Mouse (Mus musculus) MEL (cell line): ENCODE data around the gene Hcls1. TPM values are rescaled to one million over a fixed set of nuclear protein-coding genes. Genes with fewer than 3 reads are reported as not detected.

Source experiments
- DNase-seq: peaks from one replicate; pipeline ENCODE4 v3.0.0; 2011; ENCODE audit warnings: low read depth, low spot score
- H3K27ac ChIP-seq: 2 replicates; pipeline ENCODE4 v1.5.1; 2012; ENCODE audit warnings: low read depth, mild to moderate bottlenecking, control low read depth, low read length, moderate library complexity; ENCODE audit not compliant: control insufficient read depth
- H3K27me3 ChIP-seq, 2 experiments: fragments of 150-350 bp in 1 of 2; sonication (generic) in 1 of 2; 2 replicates each; pipeline ENCODE4 v1.6.1; 2012; ENCODE audit warnings: low read length in 2 of 2, mild to moderate bottlenecking in 2 of 2, improper control_type of control experiment in 1 of 2, moderate library complexity in 1 of 2; ENCODE audit not compliant: insufficient read depth in 2 of 2, control insufficient read depth in 1 of 2
- H3K36me3 ChIP-seq, 2 experiments: 2 replicates each; pipeline ENCODE4 v1.6.1; 2012 to 2014; ENCODE audit warnings: low read length in 2 of 2, improper control_type of control experiment in 1 of 2, inconsistent platforms in 1 of 2, mild to moderate bottlenecking in 1 of 2; ENCODE audit not compliant: insufficient read depth in 2 of 2, control insufficient read depth in 1 of 2
- H3K4me1 ChIP-seq, 2 experiments: fragments of 150-350 bp in 1 of 2; sonication (generic) in 1 of 2; 2 replicates each; pipeline ENCODE4 v1.6.1; 2012; ENCODE audit warnings: low read length in 2 of 2, improper control_type of control experiment in 1 of 2, mild to moderate bottlenecking in 1 of 2; ENCODE audit not compliant: insufficient read depth in 2 of 2, control insufficient read depth in 1 of 2
- H3K4me3 ChIP-seq, 2 experiments: fragments of 150-350 bp in 1 of 2; sonication (generic) in 1 of 2; 2 replicates each; pipeline ENCODE4 v1.5.1; 2012; ENCODE audit warnings: low read depth in 2 of 2, low read length in 2 of 2, mild to moderate bottlenecking in 2 of 2, moderate library complexity in 2 of 2, control low read depth in 1 of 2, improper control_type of control experiment in 1 of 2; ENCODE audit not compliant: control insufficient read depth in 1 of 2, insufficient read depth in 1 of 2
- H3K79me2 ChIP-seq: 2 replicates; pipeline ENCODE4 v1.6.1; 2012; ENCODE audit warnings: mild to moderate bottlenecking, low read length, moderate library complexity; ENCODE audit not compliant: control insufficient read depth, poor library complexity, insufficient read depth
- H3K9ac ChIP-seq: 2 replicates; pipeline ENCODE4 v1.6.1; 2012; ENCODE audit warnings: low read depth, mild to moderate bottlenecking, control low read depth, low read length, moderate library complexity; ENCODE audit not compliant: control insufficient read depth, poor library complexity, severe bottlenecking
- H3K9me3 ChIP-seq: fragments of 150-350 bp; sonication (generic); replicated peaks from 2 replicates; pipeline ENCODE4 v1.6.1; 2012; ENCODE audit warnings: mild to moderate bottlenecking, low read length, improper control_type of control experiment, moderate library complexity; ENCODE audit not compliant: insufficient read depth
- CHD2 ChIP-seq: IDR thresholded peaks from 2 replicates; pipeline ENCODE4 v1.6.1; 2011; ENCODE audit warnings: low read length, improper control_type of control experiment
- CTCF ChIP-seq, 3 experiments: IDR thresholded peaks in 2 of 3; conservative IDR thresholded peaks in 1 of 3; 2 replicates each; pipeline ENCODE4 v1.5.1; 2011 to 2012; ENCODE audit warnings: low read length in 3 of 3, low read depth in 2 of 3, mild to moderate bottlenecking in 2 of 3, improper control_type of control experiment in 1 of 3, inconsistent platforms in 1 of 3, mixed read lengths in 1 of 3, moderate library complexity in 1 of 3; ENCODE audit not compliant: control insufficient read depth in 1 of 3, insufficient read depth in 1 of 3, poor library complexity in 1 of 3, severe bottlenecking in 1 of 3
- E2F4 ChIP-seq: IDR thresholded peaks from 2 replicates; pipeline ENCODE4 v1.6.1; 2011; ENCODE audit warnings: low read depth, low read length, improper control_type of control experiment, borderline replicate concordance
- EP300 ChIP-seq, 2 experiments: IDR thresholded peaks; 2 replicates each; pipeline ENCODE4 v1.6.1; 2011; ENCODE audit warnings: improper control_type of control experiment in 2 of 2, low read length in 2 of 2, low read depth in 1 of 2, mild to moderate bottlenecking in 1 of 2
- GABPA ChIP-seq: IDR thresholded peaks from 2 replicates; pipeline ENCODE4 v1.6.1; 2012; ENCODE audit warnings: low read depth, mild to moderate bottlenecking, inconsistent platforms, low read length, improper control_type of control experiment, moderate library complexity
- KAT2A ChIP-seq: conservative IDR thresholded peaks from 2 replicates; pipeline ENCODE4 v1.6.1; 2012; ENCODE audit warnings: low read depth, low read length, improper control_type of control experiment, inconsistent platforms
- MYB ChIP-seq: IDR thresholded peaks from 2 replicates; pipeline ENCODE4 v1.6.1; 2011; ENCODE audit warnings: mild to moderate bottlenecking, low read depth, low read length, improper control_type of control experiment
- POLR2AphosphoS2 ChIP-seq: IDR thresholded peaks from 2 replicates; pipeline ENCODE4 v1.6.1; 2011; ENCODE audit warnings: low read length, improper control_type of control experiment
- POLR2AphosphoS5 ChIP-seq: IDR thresholded peaks from 2 replicates; pipeline ENCODE4 v1.6.1; 2012; ENCODE audit warnings: low read depth, borderline replicate concordance, mild to moderate bottlenecking, inconsistent platforms, low read length, moderate library complexity, mixed read lengths
- TAL1 ChIP-seq: IDR thresholded peaks from 2 replicates; pipeline ENCODE4 v1.6.1; 2012; ENCODE audit warnings: mild to moderate bottlenecking, inconsistent platforms, low read length, moderate library complexity, mixed read lengths
- TBP ChIP-seq: IDR thresholded peaks from 2 replicates; pipeline ENCODE4 v1.8.0; 2011; ENCODE audit warnings: low read depth, low read length, improper control_type of control experiment
- TCF12 ChIP-seq: IDR thresholded peaks from 2 replicates; pipeline ENCODE4 v1.6.1; 2014; ENCODE audit warnings: low read depth, mild to moderate bottlenecking, inconsistent platforms, low read length, improper control_type of control experiment, moderate library complexity
- USF1 ChIP-seq: IDR thresholded peaks from 2 replicates; pipeline ENCODE4 v1.6.1; 2014; ENCODE audit warnings: low read depth, mild to moderate bottlenecking, inconsistent platforms, low read length, improper control_type of control experiment, moderate library complexity
- USF2 ChIP-seq, 2 experiments: IDR thresholded peaks; 2 replicates each; pipeline ENCODE4 v1.6.1; 2011 to 2012; ENCODE audit warnings: improper control_type of control experiment in 2 of 2, low read length in 2 of 2, borderline replicate concordance in 1 of 2, inconsistent platforms in 1 of 2, low read depth in 1 of 2, mild to moderate bottlenecking in 1 of 2; ENCODE audit not compliant: insufficient read depth in 1 of 2
- ZC3H11A ChIP-seq: IDR thresholded peaks from 2 replicates; pipeline ENCODE4 v1.6.1; 2012; ENCODE audit warnings: low read depth, mild to moderate bottlenecking, inconsistent platforms, low read length, improper control_type of control experiment
- ZMIZ1 ChIP-seq: IDR thresholded peaks from 2 replicates; pipeline ENCODE4 v1.6.1; 2012; ENCODE audit warnings: low read depth, mild to moderate bottlenecking, inconsistent platforms, low read length, improper control_type of control experiment, moderate library complexity
- ZNF384 ChIP-seq: IDR thresholded peaks from 2 replicates; pipeline ENCODE4 v1.6.1; 2012; ENCODE audit warnings: low read depth, mild to moderate bottlenecking, inconsistent platforms, low read length, improper control_type of control experiment
- polyA plus RNA-seq, 2 experiments: library from polyadenylated mRNA; stranded (reverse) in 1 of 2; unstranded in 1 of 2; fragments of >175 nt in 1 of 2; fragments of >200 nt in 1 of 2; gene quantifications; 2 replicates each; pipeline versions ENCODE4 v1.2.1 to v1.2.4; 2012; ENCODE audit warnings: low replicate concordance in 2 of 2, low read depth in 1 of 2; ENCODE audit not compliant: insufficient read length in 2 of 2, insufficient read depth in 1 of 2, missing spikeins in 1 of 2
- total RNA-seq: library from RNA; depleted of rRNA; stranded (reverse); fragments of 300-350 nt; gene quantifications from 2 replicates; pipeline ENCODE4 v1.2.3, GENCODE M21; 2012

The Hcls1 gene
- total and polyA plus RNA-seq, 3 experiments = 57.4 to 91.4 TPM; not detected in 1

DNA sequence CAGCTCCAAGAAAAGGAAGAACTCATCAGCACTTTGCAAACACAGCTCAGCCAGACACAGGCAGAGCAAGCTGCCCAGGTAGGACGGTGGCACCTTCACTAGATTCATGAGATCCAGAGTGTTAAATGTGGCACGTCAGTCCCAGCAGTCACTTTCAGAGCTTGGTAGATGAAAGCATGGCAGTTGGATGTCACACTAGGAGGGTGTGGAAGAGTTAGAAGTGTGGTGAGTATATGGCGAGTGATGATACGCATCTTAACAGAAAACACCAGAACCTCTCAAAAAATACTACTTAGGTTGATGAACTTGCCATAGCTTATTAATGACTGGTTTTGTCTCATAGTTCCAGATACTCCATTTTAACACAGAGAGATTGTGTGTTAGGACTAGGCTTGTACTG lies 43.4 kb upstream of the Hcls1 start:
- Histone ChIP-seq H3K36me3 (peaks cover 0 to 15% of the 10 kb centered on the region in 2 experiments; a peak in 2 of 4 replicates), H3K4me1 (peaks cover 9 to 10% of the 10 kb centered on the region in 2 experiments)

DNA sequence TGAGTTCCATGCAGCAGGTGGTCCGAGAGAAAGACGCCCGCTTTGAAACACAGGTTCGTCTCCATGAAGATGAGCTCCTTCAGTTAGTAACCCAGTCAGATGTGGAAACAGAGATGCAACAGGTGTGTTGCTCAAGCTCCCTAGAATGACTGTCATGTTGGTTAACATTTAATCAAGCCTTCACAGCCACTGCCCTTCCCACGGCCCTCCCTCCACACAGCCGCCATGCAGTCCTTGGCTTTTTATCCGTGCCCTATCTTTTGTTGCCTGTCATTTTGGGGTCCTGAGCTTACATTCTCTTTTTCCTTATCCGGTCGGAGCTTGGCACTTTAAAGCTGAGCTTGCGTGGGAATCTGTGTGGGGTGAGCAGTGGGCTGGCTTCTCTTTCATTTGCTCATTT lies 41.5 kb upstream of the Hcls1 start:
- H3K4me1 ChIP-seq = peaks cover 9 to 10% of the 10 kb centered on the region in 2 experiments
- no peaks in the 10 kb centered on the region for H3K27me3 ChIP-seq
- H3K4me3 ChIP-seq = no peak overlapping the region
- H3K27ac ChIP-seq = no peak overlapping the region
- no peaks in the 10 kb centered on the region for H3K79me2 ChIP-seq
- DNase-seq = no peak
- peaks cover 0 to 15% of the 10 kb centered on the region in 2 experiments; a peak in 2 of 4 replicates for H3K36me3 ChIP-seq
- H3K9me3 ChIP-seq = no peaks in the 10 kb centered on the region
- H3K9ac ChIP-seq = no peak overlapping the region
- TF ChIP-seq TBP (no peak), TAL1 (no peak)

More for the DNA sequence above, 43.4 kb upstream of the Hcls1 start:
- Histone ChIP-seq H3K27me3 (no peaks in the 10 kb centered on the region), H3K9ac (no peak overlapping the region), H3K79me2 (no peaks in the 10 kb centered on the region), H3K9me3 (no peaks in the 10 kb centered on the region)
- DNase-seq = no peak
- TF ChIP-seq ZMIZ1 (no peak), ZC3H11A (no peak), CHD2 (no peak), ZNF384 (no peak), MYB (no peak), TCF12 (no peak), TBP (no peak), GABPA (no peak), KAT2A (no peak), EP300 (IDR thresholded peaks at IDR 0.05; ENCODE audit: low read depth in 1 of 2, low read length in 2 of 2) (no peak), POLR2AphosphoS5 (no peak), E2F4 (no peak), CTCF (IDR thresholded peaks at IDR 0.05 in 2 of 3, conservative IDR thresholded peaks at IDR 0.05 in 1 of 3; ENCODE audit: control insufficient read depth in 1 of 3, insufficient read depth in 1 of 3, low read depth in 2 of 3, low read length in 3 of 3, poor library complexity in 1 of 3, severe bottlenecking in 1 of 3) (no peak), USF1 (no peak), POLR2AphosphoS2 (no peak), USF2 (IDR thresholded peaks at IDR 0.05; ENCODE audit: borderline replicate concordance in 1 of 2, insufficient read depth in 1 of 2, low read depth in 1 of 2, low read length in 2 of 2) (no peak)
- TF ChIP-seq, all 39 proteins: peak for 0
- H3K4me3 ChIP-seq = no peak overlapping the region
- no peak overlapping the region for H3K27ac ChIP-seq
